Mouse (Mus musculus) gastrocnemius, adult 8-10 months (tissue): ENCODE data around the gene Nfkbiz. TPM values are rescaled to one million over a fixed set of nuclear protein-coding genes. Genes with fewer than 3 reads are reported as not detected.
"Not testable (repeated sequence)": the region's sequence is repeated elsewhere in the genome, so short reads cannot be mapped to it uniquely, and the experiment has no call there.

Experiments
- DNase-seq, 2 experiments: peaks; one replicate each; pipeline ENCODE4 v3.0.0; 2022; ENCODE audit warnings: low spot score in 2 of 2
- total RNA-seq, 4 experiments: library from RNA; stranded (reverse); gene quantifications; 2 replicates each; pipeline ENCODE4 v1.2.4; 2022

The Nfkbiz gene
- 1 to 10 TPM in 2 of 4 experiments, under 1 TPM in 2; 0.61 to 1.1 (median 0.93) TPM for total RNA-seq

DNA sequence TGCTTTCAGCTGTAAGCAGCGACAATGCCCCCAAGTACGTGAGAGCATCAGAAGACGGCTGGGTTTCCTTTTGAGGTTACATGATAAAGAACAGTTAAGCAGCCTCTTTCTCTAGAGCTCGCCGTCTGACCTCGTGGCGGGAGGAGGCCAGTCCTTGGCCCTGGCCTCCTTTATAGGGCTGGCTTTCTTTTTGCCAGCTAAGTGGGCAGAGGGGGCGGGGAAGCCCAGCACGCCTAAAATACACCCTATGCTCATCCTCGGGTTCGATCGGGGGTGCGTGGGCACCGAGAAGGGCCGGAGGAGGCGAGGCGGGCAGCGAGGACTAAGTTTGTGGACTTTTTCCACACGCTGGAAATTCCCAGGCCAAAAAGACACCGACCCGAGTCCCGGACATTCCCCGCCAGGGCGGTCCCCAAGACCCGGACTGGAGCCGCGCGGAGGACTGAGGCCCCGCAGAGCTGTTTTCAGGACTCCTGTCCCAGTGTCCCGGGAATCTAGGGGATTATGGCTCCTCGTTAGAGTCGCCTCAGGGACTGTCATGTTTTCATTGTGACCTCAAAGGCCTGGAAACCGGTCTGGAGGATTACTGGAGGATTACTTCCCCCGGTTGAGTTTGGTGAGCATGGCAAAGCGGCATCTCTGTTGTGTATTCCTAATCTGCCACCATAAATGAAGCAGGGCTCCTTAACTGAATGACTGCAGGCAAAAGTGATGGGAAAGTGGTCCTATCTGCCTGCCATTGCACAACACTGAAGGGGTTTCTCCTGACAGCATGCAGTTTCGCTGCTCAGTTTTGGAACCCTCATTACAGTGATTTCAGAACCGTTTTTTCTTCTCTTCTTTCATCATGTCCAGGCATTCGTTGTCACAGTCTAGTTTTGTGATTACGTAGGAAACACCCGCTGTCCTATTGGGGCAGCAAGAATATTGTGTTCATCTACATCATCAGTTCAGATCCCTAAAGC, at the start of gene Nfkbiz:
Nfkbiz (minus strand) TSS at position 390 of the 965 bp plus-strand sequence.
- DNase-seq, result peak; percentile 79 to 83

GRCm38 (mm10) chr16:55887814-55888583, 49.3 kb upstream of the Nfkbiz start:
- DNase-seq, result no peak

- DNase-seq, result no peak
Measured at GRCm38 (mm10) chr16:55884246-55884645, 45.5 kb upstream of the Nfkbiz start.

DNA sequence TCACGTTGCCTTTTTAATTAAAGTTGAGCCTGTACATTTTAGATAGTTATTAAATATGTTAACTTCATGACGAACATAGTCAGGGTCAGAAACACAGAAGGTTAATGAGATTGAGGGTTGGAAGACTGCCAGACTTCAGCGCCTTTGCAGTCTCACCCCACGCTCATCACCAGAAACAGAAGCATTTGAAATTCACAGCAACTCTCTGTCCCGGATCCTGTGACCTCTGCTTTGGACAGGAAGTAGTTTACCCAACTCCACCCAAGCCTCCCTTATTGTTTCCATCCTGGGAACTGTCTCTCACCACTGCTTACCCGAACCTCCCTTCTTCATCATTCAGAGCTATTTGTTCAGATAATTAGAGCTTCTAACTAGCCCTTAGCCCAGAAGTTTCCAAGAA, 37.3 kb upstream of the Nfkbiz start:
- no peak for DNase-seq

DNA sequence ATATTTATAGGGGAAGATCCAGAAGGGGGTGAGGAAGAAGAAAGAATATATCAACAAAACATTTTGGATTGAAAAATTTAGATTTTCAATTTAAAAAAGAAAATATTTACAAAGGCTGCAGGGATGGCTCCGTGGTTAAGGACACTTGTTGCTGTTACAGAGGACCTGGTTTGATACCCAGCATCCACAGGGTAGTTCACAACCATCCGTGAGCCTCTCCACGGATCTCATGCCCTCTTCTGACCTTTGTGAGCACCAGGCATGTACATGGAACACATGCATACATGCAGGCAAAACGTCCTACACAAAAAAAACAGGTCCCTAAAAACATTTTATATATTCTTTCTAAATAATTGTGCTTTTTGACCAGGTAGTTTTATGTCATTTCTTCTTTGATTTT, 25.1 kb upstream of the Nfkbiz start:
- DNase-seq, result no peak

- DNase-seq, result peak in 1 of 2 experiments; percentile 44
Measured at GRCm38 (mm10) chr16:55863149-55863815, 24.6 kb upstream of the Nfkbiz start.

DNA sequence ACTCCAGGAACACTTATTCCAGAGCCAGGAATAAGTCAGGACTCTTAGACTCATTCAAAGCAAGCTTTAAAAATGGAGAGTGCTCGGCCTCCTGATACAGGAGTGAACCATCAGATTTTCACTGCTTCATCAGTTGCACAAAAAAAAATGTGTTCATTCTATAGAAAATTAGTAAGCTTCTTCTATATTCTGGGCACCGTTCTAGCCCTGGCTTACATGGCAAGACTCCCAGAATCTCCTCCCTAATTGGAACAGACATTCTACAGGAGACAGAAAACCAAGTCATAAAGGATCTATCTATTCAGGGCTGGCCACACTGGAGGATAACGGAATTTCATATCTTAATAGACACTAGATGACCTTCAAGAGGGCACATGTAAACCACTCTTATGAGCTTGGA, 22.4 kb upstream of the Nfkbiz start:
- DNase-seq, result no peak

GRCm38 (mm10) chr16:55859421-55859820, 20.7 kb upstream of the Nfkbiz start:
- DNase-seq, result not testable (repeated sequence)

DNA sequence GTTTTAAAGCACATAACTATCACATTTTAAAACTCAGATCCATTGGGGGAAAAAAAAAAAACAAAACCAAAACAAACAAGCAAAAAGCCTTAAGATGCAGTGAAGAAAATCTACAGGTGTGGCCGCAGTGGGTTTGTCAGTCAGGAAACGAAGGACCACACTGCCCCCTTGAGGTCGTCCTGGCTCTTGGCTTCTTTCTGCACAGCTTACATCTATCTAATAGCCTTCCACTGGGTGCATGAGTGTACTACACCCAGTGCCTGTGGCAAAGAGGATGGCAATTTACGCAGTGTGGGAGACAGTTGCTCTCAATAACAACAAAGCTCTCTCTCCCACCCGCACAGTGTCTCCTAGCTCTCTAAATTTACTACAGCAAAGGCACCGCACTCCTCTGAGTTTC, 19.8 kb upstream of the Nfkbiz start:
- DNase-seq, result peak; percentile 29 to 35

DNA sequence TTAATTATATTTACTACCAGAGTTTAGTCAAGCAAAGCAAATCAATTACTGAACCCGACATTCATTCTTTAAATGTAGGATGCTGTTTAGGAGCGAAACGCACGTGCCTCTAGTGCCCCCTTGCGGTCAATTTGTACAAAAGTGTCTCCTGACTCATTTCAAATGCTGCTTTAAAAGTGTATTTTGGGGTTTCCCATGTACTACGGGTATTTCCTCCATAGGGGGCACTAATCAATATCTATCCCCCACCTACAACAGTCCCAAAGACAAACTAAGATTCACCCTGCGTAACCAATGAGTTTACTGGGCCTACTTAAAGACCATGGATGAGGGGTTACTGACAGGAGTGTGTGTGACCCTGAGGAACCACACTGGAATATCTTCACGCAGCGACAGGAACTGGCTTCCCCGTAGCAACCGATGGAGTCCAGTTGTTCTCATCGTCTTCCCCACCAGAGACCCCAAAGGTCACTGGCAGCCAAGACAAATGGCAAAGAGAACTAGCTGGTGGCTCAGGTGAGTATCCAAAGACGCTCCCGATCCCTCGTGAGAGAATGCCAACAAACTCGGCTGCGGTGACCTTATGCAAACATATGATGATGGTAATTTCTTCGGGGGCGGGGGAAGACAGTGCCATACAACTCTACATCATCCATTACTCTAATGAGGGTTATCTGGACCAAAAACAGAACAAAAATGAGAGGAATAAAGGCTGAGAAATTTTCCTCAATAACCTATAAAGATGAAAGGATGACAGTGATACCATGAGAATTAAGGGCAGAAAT, 14.4 kb upstream of the Nfkbiz start:
- DNase-seq, result peak; percentile 7 to 18

DNA sequence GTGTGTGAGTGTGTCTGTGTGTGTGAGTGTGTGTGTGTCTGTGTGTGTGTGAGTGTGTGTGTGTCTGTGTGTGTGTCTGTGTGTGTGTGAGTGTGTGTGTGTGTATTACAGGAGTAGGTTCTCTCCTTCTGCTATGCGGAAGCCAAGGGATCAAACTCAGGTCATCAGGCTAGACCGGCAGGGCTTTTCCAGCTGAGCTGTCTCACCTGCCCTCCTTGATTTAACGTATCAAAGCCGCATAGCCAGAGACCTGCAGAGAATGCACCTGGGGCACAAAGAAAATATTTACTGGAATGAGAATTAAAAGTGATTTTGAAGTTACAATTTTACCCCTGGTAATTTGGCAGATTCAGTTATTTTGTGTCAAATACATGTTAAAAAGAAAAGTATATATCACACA, 13.8 kb upstream of the Nfkbiz start:
- no peak for DNase-seq

- no peak for DNase-seq
Measured at GRCm38 (mm10) chr16:55850485-55850884, 11.8 kb upstream of the Nfkbiz start.

DNA sequence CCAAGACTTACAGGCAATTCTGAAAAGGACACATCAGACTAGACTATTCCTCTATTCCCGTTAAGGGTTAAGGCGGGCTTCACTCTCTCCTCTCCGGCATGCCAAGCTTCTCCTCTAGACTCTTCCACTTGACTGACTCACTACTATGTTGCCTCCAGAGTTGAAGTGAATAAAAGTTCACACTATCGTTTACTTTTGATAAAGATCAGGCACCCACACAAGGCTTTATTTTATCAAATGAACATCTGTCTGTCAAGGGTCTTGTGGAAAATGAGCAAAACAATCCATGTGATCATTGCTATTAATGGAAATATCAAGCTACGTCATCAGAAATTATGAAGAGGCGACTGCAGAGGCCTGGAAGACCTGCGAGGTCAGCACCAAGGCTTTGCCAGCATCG, 9.0 kb upstream of the Nfkbiz start:
- DNase-seq, result no peak

GRCm38 (mm10) chr16:55844847-55845246, 6.1 kb upstream of the Nfkbiz start:
- no peak for DNase-seq

DNA sequence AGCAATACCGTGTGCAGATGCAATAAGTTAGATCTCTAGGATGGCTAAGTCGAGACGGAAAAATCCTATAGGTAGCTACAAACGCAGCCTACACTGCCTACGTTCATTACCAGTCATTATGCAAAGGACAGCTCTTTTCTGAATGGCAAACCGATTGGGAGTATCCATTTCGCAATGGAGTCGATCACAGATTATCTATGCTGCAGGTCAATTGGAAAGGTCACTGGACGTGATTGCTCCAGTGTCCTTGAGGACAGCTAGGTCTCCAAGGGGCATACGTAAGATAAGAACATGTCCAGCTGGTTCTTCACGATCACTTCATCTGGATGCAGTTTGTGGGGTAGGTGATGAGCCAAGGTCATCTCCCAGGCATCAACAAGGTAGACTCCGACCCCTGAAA, 5.2 kb upstream of the Nfkbiz start:
- no peak for DNase-seq

DNA sequence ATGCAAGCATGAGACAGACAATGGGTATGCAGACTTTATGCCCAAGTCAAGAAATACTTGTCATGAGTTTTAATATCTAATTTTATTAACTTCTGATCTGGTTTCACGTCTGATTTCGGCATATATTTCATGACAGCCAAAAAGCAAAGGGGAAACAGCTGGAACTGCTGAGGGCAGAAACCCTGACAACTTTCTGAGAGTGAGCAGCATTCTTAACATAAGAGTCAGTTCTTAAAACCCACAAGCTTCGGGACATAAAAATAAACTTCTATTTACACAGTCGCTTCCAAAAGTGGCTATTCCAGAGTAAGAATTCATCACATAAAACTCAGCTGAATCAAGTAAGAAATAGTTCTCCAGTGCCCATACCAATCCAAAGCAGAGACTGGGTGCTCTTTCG, 4.4 kb upstream of the Nfkbiz start:
- DNase-seq, result no peak

- DNase-seq, result no peak
Measured at GRCm38 (mm10) chr16:55841506-55841905, 2.8 kb upstream of the Nfkbiz start.

DNA sequence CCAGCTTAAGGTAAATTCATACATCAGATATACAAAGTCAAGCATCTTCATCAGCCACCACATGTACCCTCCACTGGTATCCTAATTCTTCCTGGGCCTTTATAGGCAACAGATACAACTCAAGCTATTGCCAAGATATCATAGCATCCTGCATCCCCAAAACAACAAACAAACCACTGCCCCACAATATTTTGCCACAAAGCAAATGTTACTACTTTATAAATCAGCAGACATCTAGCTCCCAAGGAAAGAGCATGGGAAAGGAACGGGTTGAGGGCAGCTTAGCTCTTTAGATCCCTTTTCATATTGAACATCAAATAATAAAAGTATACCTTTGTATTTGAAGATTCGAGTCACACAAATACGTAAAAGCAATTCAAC, 580 bp downstream of the Nfkbiz start:
- DNase-seq, result no peak

- DNase-seq, result not testable (repeated sequence)
Measured at GRCm38 (mm10) chr16:55837653-55838052, 1.0 kb downstream of the Nfkbiz start.

GRCm38 (mm10) chr16:55837168-55837567, 1.5 kb downstream of the Nfkbiz start:
- DNase-seq, result no peak

DNA sequence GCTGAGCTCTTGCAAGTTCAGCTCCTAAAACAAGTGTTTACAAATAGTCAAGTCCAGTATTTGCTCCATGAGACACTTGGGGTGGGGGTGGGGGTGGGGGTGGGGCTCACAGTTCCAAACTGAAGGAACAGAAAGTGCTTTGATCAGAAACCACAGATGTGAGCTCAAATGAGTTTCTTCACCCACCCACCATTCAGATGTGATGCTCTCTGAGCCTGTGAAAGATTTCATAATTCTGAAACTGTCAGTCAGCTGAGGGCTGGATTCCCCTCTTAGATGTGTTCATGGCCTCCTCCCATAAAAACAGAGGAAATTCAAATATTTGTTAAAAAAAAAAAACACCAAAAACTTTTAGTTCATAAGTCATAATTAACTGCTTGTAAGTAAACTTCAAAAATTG, 2.9 kb downstream of the Nfkbiz start:
- DNase-seq, result no peak
